Mouse (Mus musculus) forebrain, embryonic 14.5 days (tissue): ENCODE data around the gene Rnf222. TPM values are rescaled to one million over a fixed set of nuclear protein-coding genes. Genes with fewer than 3 reads are reported as not detected.

Experiments used
- ATAC-seq: fragments of 200-750 bp; cut with Nextera tagmentation; 2 replicates; pipeline ENCODE4 v1.8.0; 2017; ENCODE audit warnings: mild to moderate bottlenecking, moderate library complexity
- DNase-seq: peaks from one replicate; pipeline ENCODE4 v3.0.0-alpha.2; 2015; ENCODE audit warnings: low spot score
- H3K27ac ChIP-seq: fragments of 300-500 bp; sonication (generic); 2 replicates; pipeline ENCODE4 v1.5.1; 2014; ENCODE audit warnings: low read depth, mild to moderate bottlenecking, control low read depth, low read length, moderate library complexity
- H3K27me3 ChIP-seq: fragments of 300-500 bp; sonication (generic); replicated peaks from 2 replicates; pipeline ENCODE4 v1.6.1; 2014; ENCODE audit warnings: low read length, control low read depth, mixed read lengths; ENCODE audit not compliant: control insufficient read depth, insufficient read depth
- H3K36me3 ChIP-seq: fragments of 300-500 bp; sonication (generic); 2 replicates; pipeline ENCODE4 v1.6.1; 2014; ENCODE audit warnings: low read length, control low read depth; ENCODE audit not compliant: control insufficient read depth, insufficient read depth
- H3K4me1 ChIP-seq: fragments of 300-500 bp; sonication (generic); 2 replicates; pipeline ENCODE4 v1.6.1; 2014; ENCODE audit warnings: antibody characterized with exemption, low read length, control low read depth; ENCODE audit not compliant: control insufficient read depth, insufficient read depth
- H3K4me2 ChIP-seq: fragments of 300-500 bp; sonication (generic); 2 replicates; pipeline ENCODE4 v1.6.1; 2014; ENCODE audit warnings: mild to moderate bottlenecking, control low read depth, low read length
- H3K4me3 ChIP-seq: fragments of 300-500 bp; sonication (generic); 2 replicates; pipeline ENCODE4 v1.5.1; 2014; ENCODE audit warnings: low read depth, low read length, control low read depth
- H3K9ac ChIP-seq: fragments of 300-500 bp; sonication (generic); 2 replicates; pipeline ENCODE4 v1.6.1; 2014; ENCODE audit warnings: mild to moderate bottlenecking, low read length, control low read depth, moderate library complexity
- H3K9me3 ChIP-seq: fragments of 300-500 bp; sonication (generic); replicated peaks from 2 replicates; pipeline ENCODE4 v1.6.1; 2016; ENCODE audit warnings: low read length, control low read depth, mixed read lengths; ENCODE audit not compliant: control insufficient read depth
- WGBS: fragments of 180-500 bp; shearing (Covaris S2); extraction: QIAGEN DNeasy Blood & Tissue Kit; methylation state at CpG from one replicate; pipeline ENCODE4 v1.1.7; 2014; 5-methylcytosine and 5-hydroxymethylcytosine counted together
- polyA plus RNA-seq: library from polyadenylated mRNA; unstranded; fragments of >200 nt; fragmentation: Nextera tagmentation; extraction: Ambion mirVana; gene quantifications from 2 replicates; pipeline ENCODE4 v1.2.1, GENCODE M21; 2014

Gene Rnf222
- polyA plus RNA-seq, 1 experiment from 2014 or later: not detected

DNA sequence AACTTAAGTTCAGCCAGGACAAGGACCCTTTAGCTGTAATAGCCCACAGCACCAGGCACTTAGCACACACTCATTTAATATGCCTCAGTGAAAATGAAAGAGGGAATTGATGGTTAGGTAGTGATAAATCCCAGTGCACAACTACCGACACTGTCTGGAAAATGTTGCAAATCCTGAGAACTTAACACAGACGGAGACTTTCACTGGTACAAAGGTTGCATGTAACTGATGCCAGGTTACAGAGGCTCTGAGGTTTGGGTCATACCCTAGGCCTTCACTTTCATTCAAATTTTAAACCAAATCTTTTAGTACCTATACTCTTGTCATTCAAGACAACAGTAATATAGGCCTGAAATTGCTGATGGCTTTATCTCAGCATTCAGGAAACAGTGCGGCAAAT lies 31.0 kb upstream of the Rnf222 start:
- H3K4me2 ChIP-seq: no peak overlapping the region
- H3K27me3 ChIP-seq: no peaks in the 10 kb centered on the region
- DNase-seq: no peak
- H3K4me3 ChIP-seq: no peak overlapping the region
- no peak for ATAC-seq
- H3K27ac ChIP-seq: no peak overlapping the region
- no peaks in the 10 kb centered on the region for H3K9me3 ChIP-seq
- H3K9ac ChIP-seq: no peak overlapping the region
- WGBS: 84% methylated on average over 3 of the region's 3 CpGs
- H3K4me1 ChIP-seq: peaks cover 5% of the 10 kb centered on the region; the same call in 1 of the 2 replicates
- H3K36me3 ChIP-seq: no peaks in the 10 kb centered on the region

GRCm38 (mm10) chr11:68859943-68860593 lies 28.3 kb upstream of the Rnf222 start:
- ATAC-seq (no peak), DNase-seq (no peak)
- H3K4me2 ChIP-seq: no peak overlapping the region
- no peak overlapping the region for H3K4me3 ChIP-seq
- H3K9ac ChIP-seq: no peak overlapping the region
- no peaks in the 10 kb centered on the region for H3K36me3 ChIP-seq
- H3K9me3 ChIP-seq: no peaks in the 10 kb centered on the region
- no peak overlapping the region for H3K27ac ChIP-seq
- H3K4me1 ChIP-seq: no peaks in the 10 kb centered on the region
- no peaks in the 10 kb centered on the region for H3K27me3 ChIP-seq
- 87% methylated on average over 8 of the region's 8 CpGs for WGBS

DNA sequence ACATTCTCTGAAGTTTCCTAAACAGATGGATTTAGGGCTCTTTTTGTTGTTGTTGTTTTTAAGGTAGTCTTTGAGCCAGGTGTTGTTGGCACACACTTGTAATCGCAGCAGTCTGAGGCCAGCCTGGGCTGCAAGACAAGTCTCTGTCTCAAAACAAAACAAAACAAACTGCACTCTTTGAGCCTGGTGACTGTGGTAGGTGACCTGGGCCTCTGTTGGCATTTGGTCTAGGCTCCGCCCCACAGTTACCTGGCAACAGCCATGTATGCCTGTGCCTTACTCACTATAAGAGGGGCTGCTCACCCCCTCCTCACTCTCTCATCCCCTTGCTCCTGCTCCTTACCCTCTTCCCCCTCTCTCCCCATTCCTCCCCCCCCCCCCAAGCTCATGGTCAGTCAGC lies 26.1 kb upstream of the Rnf222 start:
- Histone ChIP-seq H3K9ac (no peak overlapping the region), H3K9me3 (no peaks in the 10 kb centered on the region), H3K27me3 (no peaks in the 10 kb centered on the region), H3K4me2 (no peak overlapping the region), H3K27ac (no peak overlapping the region), H3K4me3 (no peak overlapping the region), H3K4me1 (no peaks in the 10 kb centered on the region), H3K36me3 (no peaks in the 10 kb centered on the region)
- WGBS: 81% methylated on average over 2 of the region's 2 CpGs
- no peak for DNase-seq
- ATAC-seq: no peak

DNA sequence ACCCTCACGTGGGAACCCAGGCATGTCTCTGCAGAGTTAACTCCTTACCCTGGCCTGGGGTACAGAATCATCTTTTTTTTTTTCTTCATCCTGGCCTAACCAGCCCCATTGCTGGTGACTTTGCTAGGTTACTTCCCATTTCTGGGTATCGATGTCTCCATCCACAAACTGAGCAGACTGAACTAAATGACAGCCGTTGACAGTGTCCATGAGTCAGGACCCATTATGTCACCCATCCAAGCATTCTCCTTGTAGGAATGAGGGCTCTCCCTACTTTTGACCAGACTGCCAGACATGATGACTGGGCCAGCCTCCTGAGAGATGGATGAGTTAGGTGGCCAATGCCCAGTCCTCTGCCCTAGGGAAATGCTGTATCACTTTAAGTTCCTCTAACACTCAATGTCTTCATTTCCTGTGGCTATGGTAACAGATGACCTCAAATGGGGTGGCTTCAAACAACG lies 24.7 kb upstream of the Rnf222 start:
- no peak for ATAC-seq
- no peak for DNase-seq
- Histone ChIP-seq H3K4me3 (no peak overlapping the region), H3K9ac (no peak overlapping the region), H3K27me3 (no peaks in the 10 kb centered on the region), H3K27ac (no peak overlapping the region), H3K4me2 (no peak overlapping the region), H3K36me3 (no peaks in the 10 kb centered on the region), H3K9me3 (no peaks in the 10 kb centered on the region), H3K4me1 (no peaks in the 10 kb centered on the region)
- WGBS: 73% methylated on average over 4 of the region's 4 CpGs

GRCm38 (mm10) chr11:68864544-68865189 lies 23.7 kb upstream of the Rnf222 start:
- Histone ChIP-seq H3K36me3 (no peaks in the 10 kb centered on the region), H3K4me2 (no peak overlapping the region), H3K9me3 (no peaks in the 10 kb centered on the region), H3K9ac (no peak overlapping the region), H3K27me3 (no peaks in the 10 kb centered on the region), H3K4me1 (no peaks in the 10 kb centered on the region), H3K4me3 (no peak overlapping the region), H3K27ac (no peak overlapping the region)
- ATAC-seq (no peak), DNase-seq (peak; percentile 6)
- WGBS: 67% methylated on average over 9 of the region's 9 CpGs

- no peaks in the 10 kb centered on the region for H3K4me1 ChIP-seq
- no peaks in the 10 kb centered on the region for H3K27me3 ChIP-seq
- DNase-seq: no peak
- H3K4me2 ChIP-seq: no peak overlapping the region
- ATAC-seq: no peak
- no peak overlapping the region for H3K27ac ChIP-seq
- no peaks in the 10 kb centered on the region for H3K36me3 ChIP-seq
- H3K4me3 ChIP-seq: no peak overlapping the region
- 80% methylated on average over 9 of the region's 9 CpGs for WGBS
- no peaks in the 10 kb centered on the region for H3K9me3 ChIP-seq
- H3K9ac ChIP-seq: no peak overlapping the region
Measured at GRCm38 (mm10) chr11:68871277-68871676, 17.1 kb upstream of the Rnf222 start.

DNA sequence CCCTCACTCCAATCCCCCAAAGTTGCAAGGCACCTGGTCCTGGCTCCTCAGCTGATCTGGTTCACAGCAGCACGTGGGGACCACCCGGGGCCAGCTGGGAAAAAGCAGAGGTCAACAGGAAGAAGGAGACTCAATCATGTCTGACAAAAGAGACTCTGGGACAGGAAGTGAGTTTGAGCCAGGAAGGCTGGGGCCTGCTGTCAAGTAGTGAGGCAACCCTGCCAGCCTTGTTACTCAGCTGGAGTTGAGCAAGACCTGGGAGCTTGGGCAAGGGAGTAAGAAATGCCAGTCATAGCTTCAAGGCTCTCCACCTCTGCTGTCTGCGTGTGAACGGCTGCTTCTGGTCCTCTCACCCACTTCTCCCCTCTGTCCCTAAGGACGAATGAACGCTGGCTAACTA lies 16.6 kb upstream of the Rnf222 start, which contains the start of gene Ndel1:
TSS of gene Ndel1 (minus strand) at position 111 of the 400 bp plus-strand sequence.
- ATAC-seq (no peak), DNase-seq (no peak)
- Histone ChIP-seq H3K4me1 (no peaks in the 10 kb centered on the region), H3K27ac (no peak within 1 kb of the TSS), H3K36me3 (no peaks in the 10 kb centered on the region), H3K9ac (no peak within 1 kb of the TSS), H3K4me3 (no peak within 1 kb of the TSS), H3K9me3 (no peaks in the 10 kb centered on the region), H3K27me3 (no peaks in the 10 kb centered on the region), H3K4me2 (no peak within 1 kb of the TSS)
- WGBS: 68% methylated on average over 6 of the region's 6 CpGs

- no peak for ATAC-seq
- Histone ChIP-seq H3K4me1 (no peaks in the 10 kb centered on the region), H3K4me3 (no peak overlapping the region), H3K27me3 (no peaks in the 10 kb centered on the region), H3K9ac (no peak overlapping the region), H3K9me3 (no peaks in the 10 kb centered on the region), H3K4me2 (no peak overlapping the region), H3K36me3 (no peaks in the 10 kb centered on the region), H3K27ac (no peak overlapping the region)
- 0% methylated on average over 2 of the region's 2 CpGs for WGBS
- DNase-seq: peak; percentile 86
Measured at GRCm38 (mm10) chr11:68874841-68875240, 13.5 kb upstream of the Rnf222 start.

DNA sequence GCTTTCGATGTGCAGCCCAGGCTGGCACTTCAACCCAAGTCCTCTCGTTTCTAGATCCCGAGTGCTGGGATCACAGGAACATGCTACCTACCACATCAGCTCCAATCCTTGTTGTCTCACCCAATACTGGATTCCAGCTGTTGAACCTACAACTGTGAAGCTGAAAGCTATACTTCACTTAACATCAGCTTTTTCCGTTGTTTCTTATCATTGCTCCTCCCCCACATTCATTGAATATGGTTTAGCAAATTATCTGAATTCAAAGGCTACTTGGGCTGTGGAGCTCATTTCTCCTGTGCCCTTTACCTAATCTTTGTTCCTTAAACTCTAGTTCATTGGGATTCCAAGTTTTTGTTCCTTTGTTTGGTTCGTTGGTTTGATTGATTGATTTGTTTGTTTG lies 9.5 kb upstream of the Rnf222 start:
- no peak overlapping the region for H3K4me2 ChIP-seq
- WGBS: 82% methylated on average over 5 of the region's 5 CpGs
- no peak overlapping the region for H3K9ac ChIP-seq
- H3K27ac ChIP-seq: no peak overlapping the region
- no peaks in the 10 kb centered on the region for H3K27me3 ChIP-seq
- H3K36me3 ChIP-seq: no peaks in the 10 kb centered on the region
- H3K4me1 ChIP-seq: no peaks in the 10 kb centered on the region
- no peak overlapping the region for H3K4me3 ChIP-seq
- no peak for ATAC-seq
- no peaks in the 10 kb centered on the region for H3K9me3 ChIP-seq
- DNase-seq: no peak
